Mouse (Mus musculus) liver, adult 2 months (tissue): ENCODE data around the gene Arf6. TPM values are rescaled to one million over a fixed set of nuclear protein-coding genes. Genes with fewer than 3 reads are reported as not detected.

ENCODE experiments used
- DNase-seq: peaks from one replicate; pipeline ENCODE4 v3.0.0-alpha.2; 2011; ENCODE audit warnings: low read depth, low spot score; ENCODE audit errors: extremely low read depth
- H3K27ac ChIP-seq: fragments of 200-500 bp; replicated peaks from 2 replicates; pipeline ENCODE4 v1.5.1; 2012; ENCODE audit warnings: low read depth, mild to moderate bottlenecking, control low read depth, inconsistent platforms, low read length; ENCODE audit not compliant: insufficient read depth
- H3K27me3 ChIP-seq: fragments of 200-500 bp; 2 replicates; pipeline ENCODE4 v1.6.1; 2012; ENCODE audit warnings: mild to moderate bottlenecking, moderate library complexity, low read length, inconsistent platforms; ENCODE audit not compliant: control insufficient read depth, insufficient read depth
- H3K36me3 ChIP-seq: fragments of 200-500 bp; 2 replicates; pipeline ENCODE4 v1.6.1; 2012; ENCODE audit warnings: low read length, inconsistent platforms; ENCODE audit not compliant: control insufficient read depth, insufficient read depth
- H3K4me1 ChIP-seq: fragments of 200-500 bp; 2 replicates; pipeline ENCODE4 v1.6.1; 2011; ENCODE audit warnings: low read length; ENCODE audit not compliant: control insufficient read depth, insufficient read depth
- H3K4me3 ChIP-seq: fragments of 200-500 bp; 2 replicates; pipeline ENCODE4 v1.5.1; 2011; ENCODE audit warnings: low read depth, mild to moderate bottlenecking, control low read depth, low read length, moderate library complexity; ENCODE audit not compliant: insufficient read depth
- H3K79me2 ChIP-seq: fragments of 200-500 bp; 2 replicates; pipeline ENCODE4 v1.6.1; 2012; ENCODE audit warnings: inconsistent platforms, mild to moderate bottlenecking, low read length, moderate library complexity; ENCODE audit not compliant: control insufficient read depth, insufficient read depth
- H3K9ac ChIP-seq: fragments of 200-500 bp; 2 replicates; pipeline ENCODE4 v1.6.1; 2012; ENCODE audit warnings: low read depth, mild to moderate bottlenecking, control low read depth, inconsistent platforms, low read length
- CTCF ChIP-seq: fragments of 200-500 bp; IDR thresholded peaks from 2 replicates; pipeline ENCODE4 v1.5.1; 2011; ENCODE audit warnings: low read depth, low read length, control low read depth
- POLR2A ChIP-seq: fragments of 200-500 bp; IDR thresholded peaks from 2 replicates; pipeline ENCODE4 v1.6.1; 2011; ENCODE audit warnings: low read length, control low read depth; ENCODE audit not compliant: insufficient read depth; ENCODE audit errors: extremely low read depth
- WGBS: fragments of 180-500 bp; shearing (Covaris S2); methylation state at CpG from one replicate; pipeline ENCODE4 v1.1.7; 2018; 5-methylcytosine and 5-hydroxymethylcytosine counted together
- polyA plus RNA-seq: library from polyadenylated mRNA; depleted of rRNA; stranded (reverse); fragments of >200 nt; gene quantifications from 2 replicates; pipeline ENCODE4 v1.2.3, GENCODE M21; 2012
- total RNA-seq: library from RNA; depleted of rRNA; stranded (reverse); fragments of >200 nt; gene quantifications from 2 replicates; pipeline ENCODE4 v1.2.3, GENCODE M21; 2014

Arf6 gene
- total and polyA plus RNA-seq, 2 experiments = 40.7 to 62.7 TPM

DNA sequence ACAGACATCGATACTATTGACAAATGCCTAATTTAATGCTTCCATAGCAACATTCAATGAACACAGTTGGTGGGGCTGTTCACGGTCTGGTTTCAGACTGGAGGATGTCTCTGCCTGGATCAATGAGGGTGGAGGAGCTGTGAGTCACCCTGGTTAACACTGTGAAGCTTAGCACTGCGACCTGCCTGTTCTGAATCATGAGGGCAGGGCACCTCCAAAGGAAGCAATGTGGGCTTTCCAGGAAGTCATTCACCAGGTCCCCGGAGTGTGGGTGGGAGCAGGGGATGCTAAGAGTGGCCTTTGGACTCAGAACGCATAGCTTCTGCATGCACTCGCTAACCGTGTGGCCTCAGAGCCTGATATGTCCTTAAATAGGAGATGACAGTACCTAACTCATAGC is 44.8 kb downstream of the Arf6 start:
- TF ChIP-seq POLR2A (no peak), CTCF (no peak)
- H3K4me3 ChIP-seq = no peak overlapping the region
- H3K27me3 ChIP-seq = no peaks in the 10 kb centered on the region
- WGBS = 68% methylated on average over 7 of the region's 7 CpGs
- H3K9ac ChIP-seq = no peak overlapping the region
- H3K4me1 ChIP-seq = no peaks in the 10 kb centered on the region
- H3K27ac ChIP-seq = no peak overlapping the region
- no peak for DNase-seq
- H3K79me2 ChIP-seq = no peaks in the 10 kb centered on the region
- no peaks in the 10 kb centered on the region for H3K36me3 ChIP-seq

- Histone ChIP-seq H3K9ac (no peak overlapping the region), H3K4me3 (no peak overlapping the region), H3K36me3 (no peaks in the 10 kb centered on the region), H3K27me3 (no peaks in the 10 kb centered on the region), H3K27ac (no peak overlapping the region), H3K4me1 (no peaks in the 10 kb centered on the region), H3K79me2 (no peaks in the 10 kb centered on the region)
- no peak for DNase-seq
- TF ChIP-seq POLR2A (no peak), CTCF (no peak)
- WGBS = 76% methylated on average over 9 of the region's 9 CpGs
Observed at GRCm38 (mm10) chr12:69417701-69418291, 45.8 kb downstream of the Arf6 start.

- Histone ChIP-seq H3K79me2 (no peaks in the 10 kb centered on the region), H3K4me1 (no peaks in the 10 kb centered on the region), H3K36me3 (no peaks in the 10 kb centered on the region), H3K27me3 (no peaks in the 10 kb centered on the region), H3K4me3 (no peak overlapping the region), H3K9ac (no peak overlapping the region), H3K27ac (no peak overlapping the region)
- TF ChIP-seq CTCF (no peak), POLR2A (no peak)
- 95% methylated on average over 13 of the region's 13 CpGs for WGBS
- no peak for DNase-seq
Observed at GRCm38 (mm10) chr12:69418606-69419005, 46.7 kb downstream of the Arf6 start.

DNA sequence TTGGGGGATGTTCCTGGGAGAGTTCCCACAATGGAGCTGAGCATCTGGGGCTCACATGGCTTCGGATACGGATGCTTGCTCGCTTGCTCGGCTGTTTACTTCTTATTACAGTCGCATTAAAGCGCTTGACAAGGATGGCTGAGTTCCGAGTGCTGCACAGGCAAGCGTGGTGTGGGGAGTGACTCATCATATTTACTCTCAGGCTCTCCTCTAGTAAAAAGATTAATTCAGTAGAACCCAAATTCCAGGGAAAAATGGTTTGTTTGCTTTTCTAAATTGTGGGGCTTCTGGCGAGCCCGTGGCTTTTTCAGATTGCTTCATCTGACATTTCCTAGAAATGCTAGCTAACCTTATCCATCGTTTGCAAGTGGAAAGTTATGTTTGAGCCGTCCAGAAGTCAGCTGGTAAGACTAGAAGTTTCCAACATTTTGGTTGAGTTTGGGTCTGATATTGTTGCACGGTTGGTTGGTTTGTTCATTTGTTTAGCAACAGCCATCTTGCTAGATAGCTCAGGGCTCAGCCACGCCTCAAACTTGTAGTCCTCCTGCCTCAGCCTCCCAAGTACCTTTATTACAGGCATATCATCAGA is 47.2 kb downstream of the Arf6 start:
- TF ChIP-seq POLR2A = no peak
- no peak for TF ChIP-seq CTCF
- DNase-seq = peak; percentile 28
- H3K4me3 ChIP-seq = no peak overlapping the region

DNA sequence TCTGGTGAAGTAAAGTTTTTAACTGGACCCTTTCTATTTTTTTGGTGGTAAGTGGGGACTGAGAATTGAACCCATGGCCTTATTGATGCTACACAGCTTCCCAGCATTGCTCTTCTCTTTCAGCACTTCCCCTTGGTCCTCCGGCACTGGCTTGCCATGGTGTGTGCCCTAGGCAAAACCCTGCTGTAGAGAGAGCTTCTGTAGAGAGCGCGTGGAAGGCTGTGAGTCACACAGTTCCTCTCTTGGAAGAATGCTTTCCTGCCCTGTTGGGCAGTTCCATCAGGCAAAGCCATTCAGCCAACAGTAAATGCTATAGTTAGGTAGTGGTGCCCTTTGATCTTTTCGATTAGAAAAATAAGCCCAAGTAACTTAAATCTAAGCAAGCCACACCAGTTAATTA is 47.7 kb downstream of the Arf6 start:
- DNase-seq = no peak
- TF ChIP-seq CTCF (no peak), POLR2A (no peak)
- Histone ChIP-seq H3K27me3 (no peaks in the 10 kb centered on the region), H3K27ac (no peak overlapping the region), H3K9ac (no peak overlapping the region), H3K4me1 (no peaks in the 10 kb centered on the region), H3K4me3 (no peak overlapping the region), H3K36me3 (no peaks in the 10 kb centered on the region), H3K79me2 (no peaks in the 10 kb centered on the region)
- 89% methylated on average over 4 of the region's 4 CpGs for WGBS

More for the DNA sequence above, 47.2 kb downstream of the Arf6 start:
- Histone ChIP-seq H3K36me3 (no peaks in the 10 kb centered on the region), H3K27me3 (no peaks in the 10 kb centered on the region), H3K4me1 (no peaks in the 10 kb centered on the region), H3K27ac (no peak overlapping the region), H3K79me2 (no peaks in the 10 kb centered on the region), H3K9ac (no peak overlapping the region)
- 41% methylated on average over 14 of the region's 14 CpGs for WGBS

DNA sequence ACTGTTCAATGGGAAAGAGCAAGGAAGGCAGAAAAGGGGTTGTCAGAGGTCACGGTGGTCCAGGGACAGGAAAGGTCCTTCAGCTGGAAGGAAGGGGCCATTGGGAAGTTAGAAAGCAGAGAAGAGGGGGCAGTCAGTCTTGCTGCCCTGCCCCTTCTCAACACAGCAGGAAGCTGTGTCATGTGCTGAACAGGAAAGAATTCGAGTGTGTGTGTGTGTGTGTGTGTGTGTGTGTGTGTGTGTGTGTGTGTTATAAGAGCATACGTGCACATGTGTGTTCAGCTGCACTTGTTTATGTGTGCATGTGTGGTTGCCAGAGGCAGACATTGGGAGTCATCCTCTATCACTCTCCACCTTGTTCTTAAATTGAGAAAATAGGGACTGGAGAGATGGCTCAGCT is 48.8 kb downstream of the Arf6 start:
- H3K4me1 ChIP-seq = no peaks in the 10 kb centered on the region
- no peaks in the 10 kb centered on the region for H3K27me3 ChIP-seq
- TF ChIP-seq CTCF (no peak), POLR2A (no peak)
- H3K79me2 ChIP-seq = no peaks in the 10 kb centered on the region
- H3K36me3 ChIP-seq = no peaks in the 10 kb centered on the region
- no peak for DNase-seq
- H3K9ac ChIP-seq = no peak overlapping the region
- no peak overlapping the region for H3K4me3 ChIP-seq
- 77% methylated on average over 3 of the region's 3 CpGs for WGBS
- H3K27ac ChIP-seq = no peak overlapping the region
